Mouse (Mus musculus) kidney, embryonic 15.5 days (tissue): ENCODE results near the gene Hhatl. TPM values are rescaled to one million over a fixed set of nuclear protein-coding genes. Genes with fewer than 3 reads are reported as not detected.

Experiments used
- ATAC-seq: fragments of 200-750 bp; cut with Nextera tagmentation; replicated peaks from 2 replicates; pipeline ENCODE4 v1.8.0; 2017; ENCODE audit warnings: moderate TSS enrichment; ENCODE audit not compliant: low FRiP score
- H3K27ac ChIP-seq: fragments of 300-500 bp; sonication (generic); 2 replicates; pipeline ENCODE4 v1.5.1; 2015; ENCODE audit warnings: mild to moderate bottlenecking, inconsistent platforms
- H3K27me3 ChIP-seq: fragments of 300-500 bp; sonication (generic); 2 replicates; pipeline ENCODE4 v1.6.1; 2015; ENCODE audit warnings: inconsistent platforms
- H3K36me3 ChIP-seq: fragments of 300-500 bp; sonication (generic); 2 replicates; pipeline ENCODE4 v1.6.1; 2015; ENCODE audit warnings: inconsistent platforms
- H3K4me1 ChIP-seq: fragments of 300-500 bp; sonication (generic); 2 replicates; pipeline ENCODE4 v1.6.1; 2015; ENCODE audit warnings: inconsistent platforms
- H3K4me2 ChIP-seq: fragments of 300-500 bp; sonication (generic); 2 replicates; pipeline ENCODE4 v1.6.1; 2015; ENCODE audit warnings: moderate library complexity, mild to moderate bottlenecking, inconsistent platforms
- H3K4me3 ChIP-seq: fragments of 300-500 bp; sonication (generic); replicated peaks from 2 replicates; pipeline ENCODE4 v1.5.1; 2015; ENCODE audit warnings: mild to moderate bottlenecking, inconsistent platforms
- H3K9ac ChIP-seq: fragments of 300-500 bp; sonication (generic); 2 replicates; pipeline ENCODE4 v1.6.1; 2015; ENCODE audit warnings: mild to moderate bottlenecking, inconsistent platforms
- H3K9me3 ChIP-seq: fragments of 300-500 bp; sonication (generic); replicated peaks from 2 replicates; pipeline ENCODE4 v1.6.1; 2016; ENCODE audit warnings: inconsistent platforms
- WGBS: fragments of 180-500 bp; shearing (Covaris S2); methylation state at CpG from one replicate; pipeline ENCODE4 v1.1.7; 2015; ENCODE audit warnings: mixed read lengths; 5-methylcytosine and 5-hydroxymethylcytosine counted together
- polyA plus RNA-seq: library from polyadenylated mRNA; unstranded; fragments of >200 nt; fragmentation: Nextera tagmentation; extraction: Ambion mirVana; gene quantifications from 2 replicates; pipeline ENCODE4 v1.2.1, GENCODE M21; 2015

Hhatl gene
- polyA plus RNA-seq, 1 experiment from 2014 or later = 0.69 TPM

DNA sequence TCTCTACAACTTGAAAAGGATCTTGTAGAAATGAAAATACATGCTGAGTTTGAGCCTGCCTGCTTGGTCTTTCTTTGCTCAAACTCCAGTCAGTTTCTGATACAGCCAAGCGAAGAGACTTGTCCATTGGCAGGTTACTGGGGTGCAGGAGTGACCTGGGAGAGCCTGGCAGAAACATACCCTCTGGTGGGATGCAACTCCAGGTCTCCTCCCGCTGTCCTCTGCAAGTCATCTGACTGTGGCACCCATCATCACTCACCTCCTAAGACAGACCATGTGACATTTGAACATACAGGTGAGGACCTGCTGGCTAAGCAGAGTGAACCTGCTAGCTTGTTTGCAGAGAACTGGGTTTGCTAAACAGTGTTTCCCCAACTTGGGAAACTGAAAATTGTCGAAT, 35.5 kb downstream of the Hhatl start:
- Histone ChIP-seq H3K9me3 (no peaks in the 10 kb centered on the region), H3K9ac (no peak overlapping the region), H3K36me3 (peaks cover 54% of the 10 kb centered on the region), H3K27me3 (no peaks in the 10 kb centered on the region), H3K4me1 (peaks cover 35% of the 10 kb centered on the region), H3K4me3 (no peak overlapping the region), H3K27ac (no peak overlapping the region), H3K4me2 (no peak overlapping the region)
- WGBS = 84% methylated on average over 3 of the region's 3 CpGs
- no peak for ATAC-seq

- no peaks in the 10 kb centered on the region for H3K9me3 ChIP-seq
Observed at GRCm38 (mm10) chr9:121754624-121755023, 37.7 kb downstream of the Hhatl start.

DNA sequence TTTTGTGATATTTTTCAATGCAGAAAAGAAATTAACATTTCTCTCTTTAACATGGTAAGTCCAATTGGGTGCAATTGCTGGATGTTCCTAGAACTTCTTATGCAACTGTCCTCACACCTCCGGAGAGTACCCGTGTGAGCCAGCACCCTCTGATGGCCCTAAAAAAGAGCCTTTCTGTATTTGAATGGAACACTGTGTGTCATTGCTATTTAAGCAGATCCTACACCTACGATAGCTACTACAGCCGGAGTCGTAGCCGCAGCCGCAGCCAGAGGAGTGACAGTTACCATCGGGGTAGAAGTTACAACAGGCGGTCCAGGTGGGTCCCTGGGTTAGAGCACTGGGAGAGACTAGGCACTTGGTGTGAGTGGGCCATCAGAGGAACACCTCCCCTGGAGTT, 39.5 kb downstream of the Hhatl start:
- H3K4me1 ChIP-seq = peaks cover 4% of the 10 kb centered on the region; the same call in 1 of the 2 replicates
- ATAC-seq = no peak
- no peaks in the 10 kb centered on the region for H3K27me3 ChIP-seq
- no peak overlapping the region for H3K4me3 ChIP-seq
- 95% methylated on average over 9 of the region's 9 CpGs for WGBS
- no peak overlapping the region for H3K4me2 ChIP-seq
- no peak overlapping the region for H3K27ac ChIP-seq
- H3K36me3 ChIP-seq = peaks cover 93% of the 10 kb centered on the region
- H3K9me3 ChIP-seq = no peaks in the 10 kb centered on the region
- H3K9ac ChIP-seq = no peak overlapping the region

More at GRCm38 (mm10) chr9:121754624-121755023, 37.7 kb downstream of the Hhatl start:
- ATAC-seq = no peak
- Histone ChIP-seq H3K4me3 (no peak overlapping the region), H3K4me1 (peaks cover 18% of the 10 kb centered on the region), H3K9ac (no peak overlapping the region), H3K36me3 (peaks cover 76% of the 10 kb centered on the region), H3K27me3 (no peaks in the 10 kb centered on the region), H3K4me2 (no peak overlapping the region), H3K27ac (no peak overlapping the region)
- WGBS = 96% methylated on average over 3 of the region's 3 CpGs

DNA sequence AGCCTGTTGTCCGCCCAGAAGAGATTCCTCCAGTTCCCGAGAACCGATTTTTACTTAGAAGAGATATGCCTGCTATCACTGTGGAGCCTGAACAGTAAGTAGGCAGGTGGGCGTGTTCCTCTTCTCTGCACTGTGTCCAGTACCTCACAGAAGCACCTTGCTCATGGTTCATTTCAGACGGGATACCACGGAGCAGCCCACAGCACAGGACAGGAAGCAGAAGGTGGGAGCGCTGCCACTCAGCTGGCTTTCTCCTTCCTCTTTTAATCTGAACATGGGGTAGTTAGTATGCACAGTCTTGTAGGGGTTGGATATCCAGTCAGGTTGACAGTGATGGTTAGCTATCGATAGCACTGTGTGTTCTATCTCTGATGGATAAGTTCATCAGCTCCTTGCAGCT, 48.3 kb downstream of the Hhatl start:
- Histone ChIP-seq H3K4me2 (no peak overlapping the region), H3K27me3 (no peaks in the 10 kb centered on the region), H3K4me3 (no peak overlapping the region), H3K4me1 (no peaks in the 10 kb centered on the region), H3K9me3 (no peaks in the 10 kb centered on the region), H3K27ac (no peak overlapping the region), H3K9ac (no peak overlapping the region), H3K36me3 (peaks cover 91% of the 10 kb centered on the region)
- 91% methylated on average over 8 of the region's 8 CpGs for WGBS
- ATAC-seq = no peak

DNA sequence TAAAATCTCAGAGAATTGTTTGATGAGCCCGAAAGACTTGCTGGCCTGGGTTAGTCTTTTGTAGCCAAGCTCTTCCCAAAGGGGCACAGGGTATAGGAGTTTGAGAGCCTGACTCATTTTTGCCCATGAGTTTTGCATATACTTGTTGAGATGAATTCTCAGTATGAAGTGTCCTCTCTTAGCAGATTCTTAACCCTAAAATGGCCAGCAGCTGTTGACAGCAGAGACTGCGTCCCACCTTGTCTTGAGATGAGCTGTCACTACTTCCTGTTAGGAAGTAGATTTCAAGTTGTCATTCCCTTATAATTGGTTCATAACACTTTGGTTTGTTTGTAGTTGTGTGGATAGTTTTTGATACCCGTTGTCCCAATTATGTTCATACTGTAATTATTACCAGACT, 51.1 kb downstream of the Hhatl start:
- Histone ChIP-seq H3K4me2 (no peak overlapping the region), H3K9ac (no peak overlapping the region), H3K4me3 (no peak overlapping the region), H3K9me3 (no peaks in the 10 kb centered on the region), H3K4me1 (no peaks in the 10 kb centered on the region), H3K36me3 (peaks cover 71% of the 10 kb centered on the region), H3K27me3 (no peaks in the 10 kb centered on the region), H3K27ac (no peak overlapping the region)
- ATAC-seq = no peak
- WGBS = 87% methylated on average over 3 of the region's 3 CpGs

DNA sequence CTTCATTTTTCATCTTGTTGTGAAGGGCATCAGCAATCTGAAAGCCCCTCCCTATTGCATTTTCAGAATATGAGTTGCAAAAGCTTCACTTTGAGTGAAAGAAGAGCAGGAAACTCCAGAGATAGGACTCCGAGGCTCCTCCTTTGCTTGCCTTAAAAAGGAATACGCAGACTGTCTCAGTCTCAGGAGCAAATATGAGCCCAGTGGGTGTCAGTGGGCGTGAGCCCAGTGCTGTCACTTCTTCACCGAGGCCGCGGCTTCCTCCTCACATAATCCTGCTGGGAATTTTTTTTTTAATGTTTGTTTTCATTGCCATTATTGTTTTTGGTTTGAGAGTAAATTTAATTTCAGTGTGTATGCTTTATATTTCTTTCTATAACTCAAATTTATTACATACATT, 51.8 kb downstream of the Hhatl start:
- peaks cover 71% of the 10 kb centered on the region for H3K36me3 ChIP-seq

More for the DNA sequence above, 51.8 kb downstream of the Hhatl start:
- Histone ChIP-seq H3K9ac (no peak overlapping the region), H3K27ac (no peak overlapping the region), H3K4me2 (no peak overlapping the region), H3K4me1 (no peaks in the 10 kb centered on the region), H3K27me3 (no peaks in the 10 kb centered on the region), H3K4me3 (no peak overlapping the region), H3K9me3 (no peaks in the 10 kb centered on the region)
- ATAC-seq = no peak
- 89% methylated on average over 6 of the region's 6 CpGs for WGBS

Other genes with a start within 250 kb of the Hhatl start
- not detected in 2 replicates for gene Lyzl4, start 150.4 kb downstream of the Hhatl start, polyA plus RNA-seq
- 0.18 and 0.39 TPM in 2 replicates for gene Vipr1, start 149.8 kb downstream of the Hhatl start, polyA plus RNA-seq
- 10.5 and 10.6 TPM in 2 replicates for gene Sec22c, start 87.0 kb downstream of the Hhatl start, polyA plus RNA-seq
- gene Ss18l2, start 82.2 kb downstream of the Hhatl start, polyA plus RNA-seq = 113 and 128 TPM in 2 replicates
- gene Nktr, start 73.3 kb downstream of the Hhatl start, polyA plus RNA-seq = 59.6 and 67.8 TPM in 2 replicates
- gene Zfp651, start 33.2 kb downstream of the Hhatl start, polyA plus RNA-seq = 12.8 and 15.3 TPM in 2 replicates
- gene Klhl40, start 14.9 kb downstream of the Hhatl start, polyA plus RNA-seq = 1.8 and 2.9 TPM in 2 replicates
- 0.47 and 0.53 TPM in 2 replicates for gene Ccdc13, start 47.0 kb upstream of the Hhatl start, polyA plus RNA-seq
- 151 and 153 TPM in 2 replicates for gene Higd1a, start 65.9 kb upstream of the Hhatl start, polyA plus RNA-seq
- 0.40 and 0.57 TPM in 2 replicates for gene Ackr2, start 105.8 kb upstream of the Hhatl start, polyA plus RNA-seq
- gene Cyp8b1, start 123.8 kb upstream of the Hhatl start, polyA plus RNA-seq = 0.10 TPM in 1 of 2 replicates, not detected in the other
- 1.1 and 2.1 TPM in 2 replicates for gene Fam198a, start 158.5 kb upstream of the Hhatl start, polyA plus RNA-seq
- gene Pomgnt2, start 204.6 kb upstream of the Hhatl start, polyA plus RNA-seq = 14.7 and 17.1 TPM in 2 replicates